In genomic region chr2:30094208-30094588, GRCm38 (mm10) we compare ENCODE assay signal across 8 mouse cellular contexts. TPM values are rescaled to one million over a fixed set of nuclear protein-coding genes. Genes with fewer than 3 reads are reported as not detected.
A peak's percentile ranks its signal among the peaks of the same experiment; 100 is the strongest.
DNase-seq lines count a peak whose midpoint lies in the region; ATAC-seq lines count a peak whose summit lies in the region.

No protein-coding gene starts in this region.

- peaks cover 63% of the 10 kb centered on the region for H3K4me1 ChIP-seq in megakaryocyte, embryonic 14.5 days
- H3K4me1 ChIP-seq in hindbrain, embryonic 11.5 days (replicated peaks; ENCODE audit: control insufficient read depth, insufficient read depth, low read length) = no peaks in the 10 kb centered on the region; the same call in 1 of the 2 replicates
- H3K4me1 ChIP-seq in midbrain, embryonic 13.5 days (replicated peaks) = peaks cover 24% of the 10 kb centered on the region

- no peaks in the 10 kb centered on the region for H3K9me3 ChIP-seq in megakaryocyte, embryonic 14.5 days
- no peaks in the 10 kb centered on the region for H3K9me3 ChIP-seq in hindbrain, embryonic 11.5 days (ENCODE audit: control insufficient read depth, low read length)
- no peaks in the 10 kb centered on the region for H3K9me3 ChIP-seq in midbrain, embryonic 13.5 days

- peaks cover 67% of the 10 kb centered on the region for H3K36me3 ChIP-seq in megakaryocyte, embryonic 14.5 days (replicated peaks; ENCODE audit: low read length)
- no peaks in the 10 kb centered on the region for H3K36me3 ChIP-seq in hindbrain, embryonic 11.5 days (ENCODE audit: control insufficient read depth, insufficient read depth, low read length)
- peaks cover 34% of the 10 kb centered on the region for H3K36me3 ChIP-seq in midbrain, embryonic 13.5 days

- no peak for ATAC-seq in megakaryocyte, adult 5-6 weeks (ENCODE audit: poor library complexity, severe bottlenecking)
- no peak for ATAC-seq in hindbrain, embryonic 11.5 days (ENCODE audit: low FRiP score)
- no peak for ATAC-seq in midbrain, embryonic 13.5 days

- peak overlapping the region; percentile 75 for H3K4me2 ChIP-seq in hindbrain, embryonic 11.5 days (replicated peaks; ENCODE audit: low read depth, low read length)
- H3K4me2 ChIP-seq in midbrain, embryonic 13.5 days (replicated peaks) = peak overlapping the region; percentile 78

- H3K27me3 ChIP-seq in megakaryocyte, embryonic 14.5 days (replicated peaks) = no peaks in the 10 kb centered on the region
- no peaks in the 10 kb centered on the region for H3K27me3 ChIP-seq in hindbrain, embryonic 11.5 days (ENCODE audit: control insufficient read depth, insufficient read depth, low read length)
- H3K27me3 ChIP-seq in midbrain, embryonic 13.5 days = no peaks in the 10 kb centered on the region

- no peak overlapping the region for H3K27ac ChIP-seq in hindbrain, embryonic 11.5 days (ENCODE audit: low read depth, low read length)
- H3K27ac ChIP-seq in midbrain, embryonic 13.5 days = no peak overlapping the region

- peak overlapping the region; percentile 60 for H3K9ac ChIP-seq in hindbrain, embryonic 11.5 days (ENCODE audit: low read depth, low read length)
- H3K9ac ChIP-seq in midbrain, embryonic 13.5 days (replicated peaks) = peak overlapping the region; percentile 70

- peak overlapping the region; percentile 97 for H3K4me3 ChIP-seq in megakaryocyte, embryonic 14.5 days (replicated peaks)
- H3K4me3 ChIP-seq in hindbrain, embryonic 11.5 days (ENCODE audit: low read depth, low read length) = peak overlapping the region; percentile 63
- peak overlapping the region; percentile 63 for H3K4me3 ChIP-seq in midbrain, embryonic 13.5 days (replicated peaks)

- 2% methylated on average over 13 of the region's 13 CpGs for WGBS in hindbrain, embryonic 11.5 days
- 2% methylated on average over 13 of the region's 13 CpGs for WGBS in midbrain, embryonic 13.5 days

- DNase-seq in adrenal gland, postnatal 36 days = peak; percentile 15 to 37
- DNase-seq in adrenal gland, adult (ENCODE audit: inconsistent age in 2 of 2, low spot score in 1 of 2) = no peak
- peak; percentile 29 for DNase-seq in hindbrain, embryonic 11.5 days (ENCODE audit: low spot score)
- no peak for DNase-seq in cerebellum, adult 11 months
- no peak for DNase-seq in adrenal gland, postnatal 10 days

RNA-seq across cellular contexts. Expression of gene Zdhhc12, which starts 0.8 kb away (rescaled TPM):
- total RNA-seq in adrenal gland, postnatal 36 days (2021) = 10 to 100 TPM; 16.2 to 25.8 TPM
- 58.2 and 66.6 TPM in 2 replicates for polyA plus RNA-seq in megakaryocyte, embryonic 14.5 days (2012; ENCODE audit: insufficient read depth, low replicate concordance)
- 20.3 and 24.6 TPM in 2 replicates for total RNA-seq in megakaryocyte, adult 5-6 weeks (2015)
- 8.2 and 10.7 TPM in 2 replicates for total RNA-seq in megakaryocyte, adult 5-6 weeks (2017)
- 27.4 and 32.2 TPM in 2 replicates for polyA plus RNA-seq in hindbrain, embryonic 11.5 days (2014; fragmentation: Nextera tagmentation; extraction: Ambion mirVana)
- 18.9 and 19.0 TPM in 2 replicates for polyA plus RNA-seq in midbrain, embryonic 13.5 days (2015; fragmentation: Nextera tagmentation; extraction: Ambion mirVana)
- total RNA-seq in adrenal gland, postnatal 10 days (2021) = 10 to 100 TPM; 14.9 to 19.0 TPM

RNA-seq across cellular contexts. Expression of gene Pkn3, which starts 16.7 kb away (rescaled TPM):
- 1 to 10 TPM; 5.5 to 6.3 TPM for total RNA-seq in adrenal gland, postnatal 36 days (2021)
- 19.4 and 62.2 TPM in 2 replicates for polyA plus RNA-seq in megakaryocyte, embryonic 14.5 days (2012; ENCODE audit: insufficient read depth, low replicate concordance)
- total RNA-seq in megakaryocyte, adult 5-6 weeks (2015) = 3.0 and 4.8 TPM in 2 replicates
- 7.0 and 9.1 TPM in 2 replicates for total RNA-seq in megakaryocyte, adult 5-6 weeks (2017)
- 4.5 and 5.2 TPM in 2 replicates for polyA plus RNA-seq in hindbrain, embryonic 11.5 days (2014; fragmentation: Nextera tagmentation; extraction: Ambion mirVana)
- 2.8 and 3.8 TPM in 2 replicates for polyA plus RNA-seq in midbrain, embryonic 13.5 days (2015; fragmentation: Nextera tagmentation; extraction: Ambion mirVana)
- 10 to 100 TPM in 1 of 2 experiments, 1 to 10 TPM in 1; 6.3 to 10.1 TPM for total RNA-seq in adrenal gland, postnatal 10 days (2021)

RNA-seq across cellular contexts. Expression of gene Zer1, which starts 30.2 kb away (rescaled TPM):
- 10 to 100 TPM; 32.0 to 40.7 TPM for total RNA-seq in adrenal gland, postnatal 36 days (2021)
- polyA plus RNA-seq in megakaryocyte, embryonic 14.5 days (2012; ENCODE audit: insufficient read depth, low replicate concordance) = 12.2 and 20.0 TPM in 2 replicates
- 10.1 and 11.7 TPM in 2 replicates for total RNA-seq in megakaryocyte, adult 5-6 weeks (2015)
- total RNA-seq in megakaryocyte, adult 5-6 weeks (2017) = 8.7 and 10.7 TPM in 2 replicates
- polyA plus RNA-seq in hindbrain, embryonic 11.5 days (2014; fragmentation: Nextera tagmentation; extraction: Ambion mirVana) = 6.5 and 9.3 TPM in 2 replicates
- 14.4 and 15.1 TPM in 2 replicates for polyA plus RNA-seq in midbrain, embryonic 13.5 days (2015; fragmentation: Nextera tagmentation; extraction: Ambion mirVana)
- 10 to 100 TPM; 29.9 to 45.4 TPM for total RNA-seq in adrenal gland, postnatal 10 days (2021)

RNA-seq across cellular contexts. Expression of gene Set, which starts 37.0 kb away (rescaled TPM):
- total RNA-seq in adrenal gland, postnatal 36 days (2021) = 100 to 1,000 TPM; 255 to 277 TPM
- 207 and 239 TPM in 2 replicates for polyA plus RNA-seq in megakaryocyte, embryonic 14.5 days (2012; ENCODE audit: insufficient read depth, low replicate concordance)
- total RNA-seq in megakaryocyte, adult 5-6 weeks (2015) = 160 and 167 TPM in 2 replicates
- total RNA-seq in megakaryocyte, adult 5-6 weeks (2017) = 634 and 647 TPM in 2 replicates
- 688 and 696 TPM in 2 replicates for polyA plus RNA-seq in hindbrain, embryonic 11.5 days (2014; fragmentation: Nextera tagmentation; extraction: Ambion mirVana)
- 448 and 482 TPM in 2 replicates for polyA plus RNA-seq in midbrain, embryonic 13.5 days (2015; fragmentation: Nextera tagmentation; extraction: Ambion mirVana)
- 100 to 1,000 TPM; 216 to 221 TPM for total RNA-seq in adrenal gland, postnatal 10 days (2021)

RNA-seq across cellular contexts. Expression of gene Tbc1d13, which starts 39.3 kb away (rescaled TPM):
- total RNA-seq in adrenal gland, postnatal 36 days (2021) = 10 to 100 TPM; 49.3 to 56.3 TPM
- 18.0 and 28.7 TPM in 2 replicates for polyA plus RNA-seq in megakaryocyte, embryonic 14.5 days (2012; ENCODE audit: insufficient read depth, low replicate concordance)
- total RNA-seq in megakaryocyte, adult 5-6 weeks (2015) = 21.2 and 25.8 TPM in 2 replicates
- 36.5 and 50.0 TPM in 2 replicates for total RNA-seq in megakaryocyte, adult 5-6 weeks (2017)
- polyA plus RNA-seq in hindbrain, embryonic 11.5 days (2014; fragmentation: Nextera tagmentation; extraction: Ambion mirVana) = 16.3 and 20.6 TPM in 2 replicates
- 12.5 and 13.2 TPM in 2 replicates for polyA plus RNA-seq in midbrain, embryonic 13.5 days (2015; fragmentation: Nextera tagmentation; extraction: Ambion mirVana)
- total RNA-seq in adrenal gland, postnatal 10 days (2021) = 10 to 100 TPM; 47.2 to 64.0 TPM

Comparison
In these comparisons a context has a peak if more than half of its experiments do, and no peak if none do; other contexts are left out.
1. DNase-seq: peak in adrenal gland, postnatal 36 days (2 of 2) and hindbrain, embryonic 11.5 days (single experiment); none in adrenal gland, adult (0 of 2), cerebellum, adult 11 months (single experiment) and adrenal gland, postnatal 10 days (single experiment).
2. Peak in every context shown above with its lines, with median percentiles within 50 percentile points of each other: H3K4me3 ChIP-seq.